Mouse (Mus musculus): ENCODE measurements around the gene Trip10. TPM values are rescaled to one million over a fixed set of nuclear protein-coding genes. Genes with fewer than 3 reads are reported as not detected.

Trip10 gene
- total and polyA plus RNA-seq, 3 experiments: 10.9 to 20.8 TPM; not detected in 1

- no peak for TF ChIP-seq HCFC1 (IDR thresholded peaks at IDR 0.05; ENCODE audit: low read depth, low read length)
- TF ChIP-seq MAZ (IDR thresholded peaks at IDR 0.05; ENCODE audit: low read depth, low read length): no peak
- TF ChIP-seq GATA1 (IDR thresholded peaks at IDR 0.05; ENCODE audit: low read depth, low read length): no peak
- no peak for TF ChIP-seq CHD1 (IDR thresholded peaks at IDR 0.05; ENCODE audit: low read depth, low read length)
- no peak for TF ChIP-seq CTCF (IDR thresholded peaks at IDR 0.05 in 2 of 3, conservative IDR thresholded peaks at IDR 0.05 in 1 of 3; ENCODE audit: control insufficient read depth in 1 of 3, insufficient read depth in 1 of 3, low read depth in 2 of 3, low read length in 3 of 3, poor library complexity in 1 of 3, severe bottlenecking in 1 of 3)
- TF ChIP-seq USF2 (IDR thresholded peaks at IDR 0.05; ENCODE audit: borderline replicate concordance in 1 of 2, insufficient read depth in 1 of 2, low read depth in 1 of 2, low read length in 2 of 2): no peak
- TF ChIP-seq RCOR1 (IDR thresholded peaks at IDR 0.05; ENCODE audit: low read depth, low read length): no peak
- TF ChIP-seq ZC3H11A (IDR thresholded peaks at IDR 0.05; ENCODE audit: low read depth, low read length): no peak
- TF ChIP-seq KAT2A (conservative IDR thresholded peaks at IDR 0.05; ENCODE audit: low read depth, low read length): no peak
- TF ChIP-seq MAFK (IDR thresholded peaks at IDR 0.05; ENCODE audit: borderline replicate concordance, low read depth, low read length): no peak
- TF ChIP-seq POLR2AphosphoS2 (IDR thresholded peaks at IDR 0.05; ENCODE audit: low read length): no peak
- no peak for TF ChIP-seq MYC (IDR thresholded peaks at IDR 0.05; ENCODE audit: low read depth, low read length)
- no peak for TF ChIP-seq NELFE (IDR thresholded peaks at IDR 0.05; ENCODE audit: low read depth, low read length)
- TF ChIP-seq SIN3A (IDR thresholded peaks at IDR 0.05; ENCODE audit: low read length): no peak
- no peak for TF ChIP-seq ZMIZ1 (IDR thresholded peaks at IDR 0.05; ENCODE audit: low read depth, low read length)
- Histone ChIP-seq H3K4me3 (ENCODE audit: control insufficient read depth in 1 of 2, insufficient read depth in 1 of 2, low read depth in 2 of 2, low read length in 2 of 2) (no peak overlapping the region), H3K9me3 (replicated peaks; ENCODE audit: insufficient read depth, low read length) (no peaks in the 10 kb centered on the region), H3K27ac (ENCODE audit: control insufficient read depth, low read depth, low read length) (no peak overlapping the region), H3K4me1 (ENCODE audit: control insufficient read depth in 1 of 2, insufficient read depth in 2 of 2, low read length in 2 of 2) (no peaks in the 10 kb centered on the region; a peak in 1 of 4 replicates), H3K36me3 (ENCODE audit: control insufficient read depth in 1 of 2, insufficient read depth in 2 of 2, low read length in 2 of 2) (peaks cover 0 to 30% of the 10 kb centered on the region in 2 experiments; a peak in 2 of 4 replicates), H3K79me2 (ENCODE audit: control insufficient read depth, insufficient read depth, low read length, poor library complexity) (no peaks in the 10 kb centered on the region), H3K27me3 (ENCODE audit: control insufficient read depth in 1 of 2, insufficient read depth in 2 of 2, low read length in 2 of 2) (no peaks in the 10 kb centered on the region), H3K9ac (ENCODE audit: control insufficient read depth, low read depth, low read length, poor library complexity, severe bottlenecking) (no peak overlapping the region)
- no peak for DNase-seq (ENCODE audit: low read depth, low spot score)
Observed at GRCm38 (mm10) chr17:57307074-57307473, 57.8 kb downstream of the Trip10 start.

- TF ChIP-seq MYB (IDR thresholded peaks at IDR 0.05; ENCODE audit: low read depth, low read length) (no peak), SMC3 (IDR thresholded peaks at IDR 0.05; ENCODE audit: low read depth, low read length) (no peak), TAL1 (IDR thresholded peaks at IDR 0.05; ENCODE audit: low read length) (no peak), TCF12 (IDR thresholded peaks at IDR 0.05; ENCODE audit: low read depth, low read length) (no peak), ZC3H11A (IDR thresholded peaks at IDR 0.05; ENCODE audit: low read depth, low read length) (no peak), RCOR1 (IDR thresholded peaks at IDR 0.05; ENCODE audit: low read depth, low read length) (no peak), USF1 (IDR thresholded peaks at IDR 0.05; ENCODE audit: low read depth, low read length) (no peak), GABPA (IDR thresholded peaks at IDR 0.05; ENCODE audit: low read depth, low read length) (no peak), CTCF (IDR thresholded peaks at IDR 0.05 in 2 of 3, conservative IDR thresholded peaks at IDR 0.05 in 1 of 3; ENCODE audit: control insufficient read depth in 1 of 3, insufficient read depth in 1 of 3, low read depth in 2 of 3, low read length in 3 of 3, poor library complexity in 1 of 3, severe bottlenecking in 1 of 3) (no peak), EP300 (IDR thresholded peaks at IDR 0.05; ENCODE audit: low read depth in 1 of 2, low read length in 2 of 2) (no peak), MAX (IDR thresholded peaks at IDR 0.05; ENCODE audit: low read length) (no peak), TBP (IDR thresholded peaks at IDR 0.05; ENCODE audit: low read depth, low read length) (no peak), NELFE (IDR thresholded peaks at IDR 0.05; ENCODE audit: low read depth, low read length) (no peak), RAD21 (IDR thresholded peaks at IDR 0.05; ENCODE audit: low read depth, low read length) (no peak), ZNF384 (IDR thresholded peaks at IDR 0.05; ENCODE audit: low read depth, low read length) (no peak), POLR2A (IDR thresholded peaks at IDR 0.05; ENCODE audit: control insufficient read depth in 1 of 2, insufficient read depth in 1 of 2, low read depth in 1 of 2, low read length in 2 of 2, poor library complexity in 1 of 2) (no peak), SIN3A (IDR thresholded peaks at IDR 0.05; ENCODE audit: low read length) (no peak), POLR2AphosphoS2 (IDR thresholded peaks at IDR 0.05; ENCODE audit: low read length) (no peak)
- no peak for DNase-seq (ENCODE audit: low read depth, low spot score)
- peaks cover 0 to 14% of the 10 kb centered on the region in 2 experiments; a peak in 2 of 4 replicates for H3K36me3 ChIP-seq (ENCODE audit: control insufficient read depth in 1 of 2, insufficient read depth in 2 of 2, low read length in 2 of 2)
Observed at GRCm38 (mm10) chr17:57311801-57312200, 62.5 kb downstream of the Trip10 start.

More at GRCm38 (mm10) chr17:57311801-57312200, 62.5 kb downstream of the Trip10 start:
- Histone ChIP-seq H3K27me3 (ENCODE audit: control insufficient read depth in 1 of 2, insufficient read depth in 2 of 2, low read length in 2 of 2) (no peaks in the 10 kb centered on the region), H3K9me3 (replicated peaks; ENCODE audit: insufficient read depth, low read length) (no peaks in the 10 kb centered on the region), H3K27ac (ENCODE audit: control insufficient read depth, low read depth, low read length) (no peak overlapping the region), H3K4me1 (ENCODE audit: control insufficient read depth in 1 of 2, insufficient read depth in 2 of 2, low read length in 2 of 2) (no peaks in the 10 kb centered on the region; a peak in 1 of 4 replicates), H3K4me3 (ENCODE audit: control insufficient read depth in 1 of 2, insufficient read depth in 1 of 2, low read depth in 2 of 2, low read length in 2 of 2) (no peak overlapping the region), H3K79me2 (ENCODE audit: control insufficient read depth, insufficient read depth, low read length, poor library complexity) (no peaks in the 10 kb centered on the region), H3K9ac (ENCODE audit: control insufficient read depth, low read depth, low read length, poor library complexity, severe bottlenecking) (no peak overlapping the region)

All from MEL (cell line).